Mouse (Mus musculus) retina, postnatal 1 day (tissue): ENCODE measurements at regions not wholly inside any gene's neighbourhood (a gene's known extent, or its start where the extent isn't known, plus 50 kb on each side); places are given as distances from the start of the nearest gene placed in this dataset.
"Not testable (repeated sequence)": the region's sequence is repeated elsewhere in the genome, so short reads cannot be mapped to it uniquely, and the experiment has no call there.

Experiments used
- DNase-seq: peaks from one replicate; pipeline ENCODE4 v3.0.0-alpha.2; 2012

DNA sequence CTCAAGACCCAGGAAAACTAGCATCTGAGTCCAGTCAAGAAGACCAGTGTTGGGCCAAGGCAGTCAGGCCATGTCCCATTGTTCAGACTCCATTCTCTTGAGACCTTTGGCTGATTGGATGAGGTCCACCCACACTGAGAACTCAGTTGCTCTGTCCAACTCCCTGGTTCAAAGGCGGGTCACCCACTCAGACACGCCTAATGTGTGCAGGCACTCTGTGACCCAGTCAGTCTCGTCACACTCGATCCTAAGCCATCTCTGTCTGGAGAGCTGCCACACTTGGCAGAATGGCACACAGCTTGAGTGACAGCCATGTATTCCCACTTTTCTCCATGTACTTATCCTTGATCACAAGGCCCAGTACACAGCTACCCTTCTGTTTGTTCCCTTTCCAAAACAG is 189.8 kb upstream of the Hs6st1 start:
- DNase-seq, result no peak

DNA sequence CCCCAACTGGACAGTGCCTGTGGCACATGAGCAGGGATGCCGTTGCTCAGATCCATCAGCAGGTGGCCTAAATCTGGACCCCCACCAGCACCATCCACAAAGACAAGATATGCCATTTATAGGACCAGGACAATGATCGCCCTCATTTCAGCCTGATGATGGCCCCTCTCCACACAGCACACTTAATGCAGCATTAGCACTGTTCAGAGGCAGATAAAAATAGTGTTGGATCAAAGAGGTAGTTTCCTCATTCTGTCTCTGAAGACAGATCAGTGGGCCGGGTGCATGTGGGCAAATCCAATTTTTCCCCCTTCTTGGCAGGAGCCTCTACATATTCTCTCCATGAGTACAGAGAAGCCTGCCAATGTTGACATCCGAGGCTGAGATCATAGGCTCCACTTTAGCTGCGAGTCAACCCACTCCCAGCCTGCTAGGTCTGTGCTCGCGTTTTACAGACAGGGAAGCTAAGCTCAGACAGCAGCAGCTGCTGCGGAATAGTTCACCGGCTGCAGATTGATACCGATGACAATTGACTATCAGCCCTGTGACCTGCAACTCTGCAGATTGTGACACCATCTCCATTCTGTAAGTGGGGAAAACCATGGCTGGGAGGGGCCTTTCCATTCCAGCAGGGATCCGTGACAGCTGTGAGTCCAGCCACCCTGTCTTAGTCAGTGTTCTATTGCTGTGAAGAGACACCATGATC is 188.7 kb upstream of the Hs6st1 start:
- DNase-seq, result no peak

- DNase-seq, result no peak
Observed at GRCm38 (mm10) chr1:35880562-35881265, 187.5 kb upstream of the Hs6st1 start.

GRCm38 (mm10) chr1:35881521-35881920 is 186.7 kb upstream of the Hs6st1 start:
- no peak for DNase-seq

DNA sequence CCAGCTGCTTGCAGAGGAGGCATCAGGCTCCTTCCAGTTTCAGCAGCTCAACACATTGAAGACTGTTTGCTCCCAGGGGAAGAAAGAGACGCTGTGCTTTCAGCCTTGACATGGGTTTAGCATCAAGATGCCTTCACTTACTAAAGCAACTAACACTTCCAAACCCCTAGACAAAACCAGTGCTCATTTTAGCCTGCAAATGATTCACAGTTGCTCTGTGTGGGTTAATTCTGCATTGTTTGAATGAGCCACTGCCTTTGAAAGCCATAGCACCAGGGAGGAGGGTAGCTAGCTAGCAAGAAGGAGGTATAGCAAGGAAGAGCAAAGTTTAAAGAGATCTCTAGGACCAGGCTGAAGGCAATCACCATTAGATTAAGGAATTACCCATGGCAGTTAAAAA is 186.1 kb upstream of the Hs6st1 start:
- peak; percentile 8 for DNase-seq

DNA sequence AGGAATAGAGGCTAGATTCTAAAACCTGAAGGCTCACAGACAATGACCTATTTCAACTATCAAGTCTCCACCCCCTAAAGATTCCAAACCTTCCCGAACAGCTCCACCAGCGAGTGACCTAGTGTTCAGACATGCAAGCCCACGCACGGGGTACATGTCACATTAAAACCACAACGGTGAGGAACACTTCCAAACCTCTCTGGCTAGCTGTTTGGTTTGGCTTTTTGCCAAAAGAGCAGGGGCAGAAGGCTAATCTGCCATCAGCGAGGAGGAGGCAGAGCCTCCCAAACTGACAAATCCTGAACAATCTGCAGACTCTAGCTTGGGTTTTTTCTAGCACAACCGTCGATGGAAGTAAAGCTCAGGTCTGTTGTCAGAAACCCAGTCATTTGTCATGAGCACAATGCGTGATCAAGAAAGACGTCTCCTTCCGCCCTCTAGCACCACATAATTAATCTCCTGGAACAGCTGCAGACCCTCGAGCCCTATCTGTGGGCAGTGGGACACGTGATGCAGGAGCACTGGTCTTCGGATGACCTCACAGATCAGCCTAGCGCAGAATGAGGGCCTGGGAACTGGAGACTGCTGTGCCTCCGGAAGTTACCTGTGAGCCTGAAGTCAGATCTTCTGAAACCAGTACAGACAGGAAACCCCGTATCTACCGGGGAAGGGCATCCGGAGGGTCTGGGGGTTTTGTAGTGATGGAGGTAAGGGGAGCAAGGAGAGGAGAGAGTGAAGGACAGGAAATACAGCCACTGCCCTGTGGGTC is 178.3 kb upstream of the Hs6st1 start:
- peak; percentile 82 for DNase-seq

DNA sequence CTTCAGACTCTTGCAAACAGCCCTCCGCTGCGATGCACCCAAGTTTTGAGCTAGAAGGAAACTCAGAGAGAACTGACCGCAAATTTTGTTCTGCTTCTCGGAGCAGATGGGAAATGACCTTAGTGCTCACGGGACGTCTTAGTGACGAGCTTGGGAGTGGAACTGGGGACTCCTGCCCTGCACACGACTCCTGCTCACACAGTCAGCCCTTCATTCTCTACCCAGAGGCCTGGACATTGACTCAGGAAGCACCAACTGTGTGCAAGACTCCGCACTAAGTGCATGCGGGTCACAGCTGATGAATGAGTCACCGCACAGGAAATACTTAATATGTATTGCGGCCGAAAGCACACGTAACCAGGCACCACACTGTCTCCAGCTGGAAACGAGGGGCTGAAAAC is 177.7 kb upstream of the Hs6st1 start:
- no peak for DNase-seq

DNA sequence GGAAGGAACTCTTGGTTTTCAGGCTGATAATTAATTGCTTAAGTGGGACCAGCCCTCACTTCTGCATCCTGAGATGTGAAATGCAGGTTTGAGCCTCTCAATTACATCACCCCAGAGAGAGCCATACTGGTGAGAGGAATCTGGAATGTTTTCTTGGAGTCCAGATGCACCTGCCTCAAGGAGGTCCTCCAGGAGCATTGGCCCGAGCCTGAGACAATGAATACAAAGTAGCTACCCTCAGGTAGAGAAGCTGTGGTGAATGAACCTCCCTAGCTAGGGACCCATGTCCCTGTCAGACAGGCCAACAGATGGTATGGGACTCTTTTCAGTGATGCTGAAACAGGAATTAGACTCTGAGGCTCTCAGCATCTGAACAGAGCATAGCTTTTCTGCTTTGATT is 168.7 kb upstream of the Hs6st1 start:
- no peak for DNase-seq

GRCm38 (mm10) chr1:35904001-35904547 is 164.1 kb upstream of the Hs6st1 start:
- DNase-seq, result no peak

GRCm38 (mm10) chr1:35913551-35913950 is 154.6 kb upstream of the Hs6st1 start:
- no peak for DNase-seq

GRCm38 (mm10) chr1:35914175-35914574 is 154.0 kb upstream of the Hs6st1 start:
- DNase-seq, result not testable (repeated sequence)

DNA sequence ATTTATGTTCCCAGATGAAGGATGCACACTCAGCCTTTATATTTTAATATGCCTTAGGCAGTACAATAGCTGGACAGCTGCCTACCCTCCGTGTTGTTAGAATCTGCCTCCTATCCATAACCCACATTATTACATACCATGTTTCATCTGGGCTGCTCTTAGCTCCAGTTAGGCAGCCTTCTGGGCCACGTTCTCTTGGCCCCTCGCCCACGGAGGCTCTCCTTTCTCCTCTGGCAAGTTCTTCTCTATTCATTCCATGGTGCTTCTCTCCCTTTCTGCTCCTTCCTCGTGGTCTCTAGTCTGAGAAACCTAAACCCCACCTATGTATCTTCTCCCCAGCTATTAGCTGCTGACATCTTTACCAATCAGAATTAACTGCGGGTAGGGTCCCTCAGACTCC is 152.7 kb upstream of the Hs6st1 start:
- DNase-seq, result no peak

DNA sequence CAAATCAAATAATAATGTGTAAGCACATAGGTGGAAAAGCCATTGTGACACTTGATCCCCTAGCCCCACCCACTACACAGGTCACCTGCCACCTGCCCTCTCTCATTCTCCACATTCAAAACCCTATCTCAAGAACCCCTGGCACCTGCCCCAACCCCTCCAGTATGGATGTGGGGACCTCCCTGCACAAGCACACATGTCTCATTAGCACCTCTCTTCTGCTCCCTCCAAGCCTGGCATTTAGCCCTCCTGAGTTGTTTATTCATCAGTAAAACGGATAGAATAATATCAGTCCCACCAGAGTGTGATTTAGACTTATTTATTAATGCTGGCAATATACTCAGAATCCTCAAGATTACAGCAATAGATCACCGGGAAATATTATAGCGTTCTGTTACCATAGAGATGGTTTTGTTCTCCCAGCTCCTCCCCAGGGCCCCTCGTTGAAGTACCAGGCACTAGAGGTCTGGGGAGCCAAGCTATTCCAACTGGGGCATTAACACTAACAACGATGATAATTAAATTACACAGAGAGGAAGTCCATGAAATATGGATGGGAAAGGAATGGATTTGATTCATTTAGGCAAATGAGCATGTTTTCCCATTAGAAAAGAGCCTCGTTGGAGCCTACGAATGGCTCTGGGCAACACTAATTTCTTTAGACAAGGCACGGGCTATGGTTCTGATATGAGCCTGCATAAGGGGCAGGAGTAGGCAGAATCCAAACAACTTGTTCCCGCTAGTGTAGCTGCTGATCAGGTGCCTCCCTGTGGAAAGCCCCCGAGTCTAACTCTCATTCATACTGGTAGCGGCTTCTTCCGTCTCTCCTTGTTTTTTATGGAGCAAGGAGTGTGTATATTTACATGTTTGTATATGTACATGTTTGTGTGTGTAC is 148.1 kb upstream of the Hs6st1 start:
- DNase-seq, result peak; percentile 41

- DNase-seq, result no peak
Observed at GRCm38 (mm10) chr1:35924796-35925195, 143.4 kb upstream of the Hs6st1 start.

DNA sequence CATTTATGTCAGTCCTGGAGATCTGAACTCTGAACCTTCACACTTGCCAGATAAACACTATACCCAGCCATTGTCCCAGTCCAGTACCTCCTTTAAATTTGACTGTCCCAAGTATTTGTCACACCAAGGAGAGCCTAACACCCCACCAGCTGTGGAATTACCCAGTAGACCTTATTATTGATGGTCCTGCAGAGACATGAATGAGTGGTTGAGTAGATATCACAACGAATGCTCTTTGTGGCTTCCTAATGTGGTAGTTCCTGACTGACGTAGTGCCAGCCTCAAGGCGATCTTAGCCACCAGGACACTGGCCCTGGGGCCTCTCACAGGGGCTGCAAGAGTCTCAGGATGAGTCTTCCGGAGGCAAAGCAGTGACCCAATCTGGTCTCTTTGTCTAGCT is 142.9 kb upstream of the Hs6st1 start:
- no peak for DNase-seq

DNA sequence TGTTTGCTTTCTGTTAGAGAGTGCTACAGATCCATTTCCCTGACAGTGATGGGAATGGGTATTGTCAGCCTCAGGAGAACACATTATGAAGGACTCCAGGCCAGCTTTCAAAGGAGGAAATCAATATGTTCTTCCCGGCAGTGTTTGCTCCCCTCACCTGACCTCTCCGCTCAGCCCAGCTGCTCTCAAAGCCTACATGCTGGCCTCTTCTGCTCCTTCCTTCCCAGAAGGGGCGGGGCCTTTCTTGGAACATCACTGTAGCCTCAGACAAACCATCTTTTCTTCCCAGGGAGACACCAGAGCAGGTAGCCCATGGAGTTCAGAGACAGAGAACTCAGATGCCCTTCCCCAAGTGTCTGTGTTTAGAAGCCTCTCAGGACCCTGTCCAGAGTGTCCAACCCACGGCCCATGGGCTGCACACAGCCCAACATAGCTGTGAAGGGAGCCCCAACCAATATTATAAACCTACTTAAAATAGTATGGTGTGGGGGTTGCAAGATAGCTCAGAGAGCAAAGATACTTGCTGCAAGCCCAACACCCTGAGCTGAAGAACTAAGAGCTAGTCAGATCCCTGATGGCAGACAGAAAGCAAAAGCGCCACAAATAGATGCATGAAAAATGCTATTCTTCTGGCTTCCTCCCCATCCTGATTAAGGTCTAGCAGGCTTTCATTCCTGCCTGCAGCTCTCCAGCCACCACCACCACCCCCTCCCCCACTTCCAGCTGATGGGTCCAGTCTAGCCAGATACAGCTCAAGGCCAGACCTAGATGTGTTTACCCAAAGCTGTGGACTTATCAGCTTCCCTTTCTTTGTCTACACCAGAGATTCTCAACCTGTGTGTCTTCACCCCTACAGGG is 141.8 kb upstream of the Hs6st1 start:
- no peak for DNase-seq

- DNase-seq, result no peak
Observed at GRCm38 (mm10) chr1:35927049-35927415, 141.2 kb upstream of the Hs6st1 start.

DNA sequence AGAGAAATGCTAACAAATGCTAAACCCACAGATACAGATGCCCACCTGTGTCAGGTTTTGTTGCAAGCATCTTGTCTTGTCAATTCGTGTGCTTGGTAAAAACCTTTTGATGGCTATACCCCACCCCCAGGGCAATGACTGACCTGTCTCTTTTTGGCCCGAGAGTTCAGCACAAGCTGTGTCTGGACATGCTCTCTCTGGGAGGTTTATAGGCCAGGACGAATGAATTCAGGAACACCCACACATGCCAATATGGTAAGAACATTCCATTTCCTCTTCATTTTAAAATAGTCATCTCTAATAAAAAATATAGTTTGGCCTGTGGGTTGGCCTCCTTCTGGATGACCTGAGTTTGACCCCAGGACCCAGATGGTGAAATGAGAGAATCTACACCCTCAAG is 137.8 kb upstream of the Hs6st1 start:
- DNase-seq, result no peak

- DNase-seq, result no peak
Observed at GRCm38 (mm10) chr1:35931056-35931455, 137.1 kb upstream of the Hs6st1 start.

GRCm38 (mm10) chr1:35933511-35933910 is 134.7 kb upstream of the Hs6st1 start:
- DNase-seq, result no peak

DNA sequence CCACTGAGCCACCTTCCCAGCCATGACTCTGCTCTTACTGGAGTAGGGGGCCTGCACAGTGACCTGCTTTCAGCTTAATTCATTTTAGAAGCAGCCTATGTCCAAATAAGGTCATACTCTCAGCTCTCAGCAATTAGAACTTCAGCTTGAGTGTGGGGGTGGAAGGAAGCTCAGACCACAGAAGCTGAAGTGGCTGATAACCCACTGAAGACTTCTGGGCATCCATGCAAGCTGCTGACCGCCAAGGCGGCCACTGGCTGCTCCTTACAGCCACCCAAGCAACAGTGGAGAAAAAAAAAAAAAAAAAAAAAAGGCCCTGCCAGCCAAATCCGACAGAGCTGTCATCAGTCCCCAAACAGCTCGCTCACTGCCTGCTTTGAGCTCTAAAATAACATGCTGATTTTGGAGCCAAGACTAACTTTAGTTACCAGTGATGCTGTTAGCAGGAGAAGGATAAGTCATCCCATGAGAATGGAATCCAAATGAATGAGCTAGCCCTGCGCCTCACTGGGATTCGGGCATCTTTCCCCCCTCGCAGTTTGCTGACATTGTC is 133.0 kb upstream of the Hs6st1 start:
- no peak for DNase-seq
